Mouse (Mus musculus) splenic B cell, adult 2 months (primary cell): ENCODE measurements around the gene Plekha5.

ENCODE experiments used
- DNase-seq: peaks from one replicate; pipeline ENCODE4 v3.0.0-alpha.2; 2011; ENCODE audit warnings: low read depth, low spot score
- H3K27me3 ChIP-seq: 2 replicates; pipeline ENCODE4 v1.6.1; 2012; ENCODE audit warnings: mild to moderate bottlenecking, low read length, moderate library complexity, mixed read lengths; ENCODE audit not compliant: control insufficient read depth, poor library complexity, insufficient read depth, severe bottlenecking
- H3K36me3 ChIP-seq: 2 replicates; pipeline ENCODE4 v1.6.1; 2012; ENCODE audit warnings: mild to moderate bottlenecking, low read length, moderate library complexity, mixed read lengths; ENCODE audit not compliant: control insufficient read depth, poor library complexity, insufficient read depth, severe bottlenecking

The Plekha5 gene

DNA sequence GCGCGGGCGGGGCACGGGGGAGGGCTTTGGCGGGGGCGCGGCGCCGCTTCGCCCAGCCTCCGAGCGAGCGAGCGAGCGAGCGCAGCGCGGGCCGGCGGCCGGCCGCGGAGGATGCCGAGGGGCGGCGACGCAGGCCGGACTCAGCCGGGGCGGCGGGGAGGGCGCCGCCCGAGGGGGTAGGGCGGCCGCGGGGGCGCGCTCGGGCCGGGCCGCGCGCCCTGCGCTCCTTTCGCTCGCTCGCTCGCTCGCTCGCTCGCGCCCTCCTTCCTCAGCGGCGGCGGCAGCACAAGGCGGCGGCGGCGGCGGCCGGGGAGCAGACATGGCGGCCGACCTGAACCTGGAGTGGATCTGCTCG is at the start of gene Plekha5:
Gene Plekha5 (plus strand): TSS at position 209 of the 355 bp plus-strand sequence.
- peak; percentile 52 for DNase-seq
- H3K36me3 ChIP-seq, result no peaks in the 10 kb centered on the region
- no peaks in the 10 kb centered on the region for H3K27me3 ChIP-seq

- H3K27me3 ChIP-seq, result no peaks in the 10 kb centered on the region
- H3K36me3 ChIP-seq, result no peaks in the 10 kb centered on the region
- DNase-seq, result no peak
Measured at GRCm38 (mm10) chr6:140375671-140376070, 48.2 kb upstream of the Plekha5 start.

DNA sequence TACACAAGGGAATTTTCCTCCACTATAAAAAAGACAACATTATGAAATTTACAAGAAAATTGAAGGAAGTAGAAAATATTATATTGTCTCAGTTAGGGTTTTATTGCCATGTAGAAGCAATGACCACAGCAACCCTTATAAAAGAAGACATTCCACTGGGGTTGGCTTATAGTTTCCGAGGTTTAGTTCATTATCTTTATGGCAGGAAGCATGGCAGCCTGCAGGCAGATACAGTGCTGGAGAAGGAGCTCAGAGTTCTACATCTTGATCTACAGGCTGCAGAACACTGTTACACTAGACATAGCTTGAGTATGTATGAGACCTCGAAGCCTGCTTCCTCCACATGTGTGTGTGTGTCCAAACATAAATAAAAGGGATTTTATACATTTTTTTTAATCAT is 43.3 kb upstream of the Plekha5 start:
- no peaks in the 10 kb centered on the region for H3K27me3 ChIP-seq
- no peaks in the 10 kb centered on the region for H3K36me3 ChIP-seq
- no peak for DNase-seq

- Histone ChIP-seq H3K36me3 (no peaks in the 10 kb centered on the region), H3K27me3 (no peaks in the 10 kb centered on the region)
- DNase-seq, result no peak
Measured at GRCm38 (mm10) chr6:140381162-140381561, 42.7 kb upstream of the Plekha5 start.

GRCm38 (mm10) chr6:140383580-140384400 is 40.1 kb upstream of the Plekha5 start:
- Histone ChIP-seq H3K36me3 (no peaks in the 10 kb centered on the region), H3K27me3 (no peaks in the 10 kb centered on the region)
- DNase-seq, result no peak

DNA sequence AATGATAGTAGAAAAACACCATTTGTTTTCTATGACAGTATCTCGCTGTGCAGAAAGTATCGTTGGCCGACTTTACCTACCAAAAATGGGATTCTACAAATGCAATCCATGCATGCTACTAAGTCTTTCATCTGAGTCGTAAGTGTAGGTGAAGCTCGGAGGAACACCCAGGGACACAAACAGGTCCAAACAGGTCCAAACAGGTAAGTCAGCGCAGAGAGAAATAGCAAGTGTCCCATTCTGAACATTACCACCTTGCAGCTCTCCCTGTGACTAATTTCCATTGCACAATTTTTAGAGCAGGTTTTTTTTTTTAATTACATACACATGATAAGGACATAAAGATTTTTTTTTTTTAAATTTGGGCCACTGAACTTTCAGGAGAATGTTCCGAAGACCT is 27.2 kb upstream of the Plekha5 start:
- DNase-seq, result no peak
- no peaks in the 10 kb centered on the region for H3K36me3 ChIP-seq
- H3K27me3 ChIP-seq, result no peaks in the 10 kb centered on the region

DNA sequence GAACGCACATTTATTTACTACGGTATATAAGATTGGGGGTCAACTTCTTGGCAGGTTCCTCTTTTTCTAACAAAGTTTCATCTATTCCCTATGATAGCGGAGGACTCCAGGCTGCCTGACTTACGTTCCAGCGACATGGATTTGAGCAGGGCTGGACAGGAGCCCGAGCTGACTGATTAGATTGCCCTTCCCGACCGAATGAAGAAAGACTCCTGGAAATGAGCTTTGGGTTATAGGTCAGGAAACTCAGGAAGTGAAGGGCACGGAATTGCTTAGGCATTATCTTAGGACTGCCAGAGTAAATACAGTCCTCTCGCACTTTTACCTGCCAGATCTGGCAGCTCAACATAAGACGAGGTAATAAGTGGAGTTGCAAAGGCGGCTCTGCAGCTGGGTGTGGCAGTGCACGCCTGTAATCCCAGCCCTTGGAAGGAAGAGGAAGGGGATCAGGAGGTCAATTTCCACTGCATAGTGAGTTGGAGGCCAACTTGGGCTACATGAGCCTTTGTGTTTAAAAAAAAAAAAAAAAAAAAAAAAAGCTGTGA is 21.0 kb upstream of the Plekha5 start:
- no peaks in the 10 kb centered on the region for H3K36me3 ChIP-seq
- no peaks in the 10 kb centered on the region for H3K27me3 ChIP-seq
- DNase-seq, result no peak

- H3K27me3 ChIP-seq, result no peaks in the 10 kb centered on the region
- DNase-seq, result no peak
- no peaks in the 10 kb centered on the region for H3K36me3 ChIP-seq
Measured at GRCm38 (mm10) chr6:140411996-140412395, 11.9 kb upstream of the Plekha5 start.

DNA sequence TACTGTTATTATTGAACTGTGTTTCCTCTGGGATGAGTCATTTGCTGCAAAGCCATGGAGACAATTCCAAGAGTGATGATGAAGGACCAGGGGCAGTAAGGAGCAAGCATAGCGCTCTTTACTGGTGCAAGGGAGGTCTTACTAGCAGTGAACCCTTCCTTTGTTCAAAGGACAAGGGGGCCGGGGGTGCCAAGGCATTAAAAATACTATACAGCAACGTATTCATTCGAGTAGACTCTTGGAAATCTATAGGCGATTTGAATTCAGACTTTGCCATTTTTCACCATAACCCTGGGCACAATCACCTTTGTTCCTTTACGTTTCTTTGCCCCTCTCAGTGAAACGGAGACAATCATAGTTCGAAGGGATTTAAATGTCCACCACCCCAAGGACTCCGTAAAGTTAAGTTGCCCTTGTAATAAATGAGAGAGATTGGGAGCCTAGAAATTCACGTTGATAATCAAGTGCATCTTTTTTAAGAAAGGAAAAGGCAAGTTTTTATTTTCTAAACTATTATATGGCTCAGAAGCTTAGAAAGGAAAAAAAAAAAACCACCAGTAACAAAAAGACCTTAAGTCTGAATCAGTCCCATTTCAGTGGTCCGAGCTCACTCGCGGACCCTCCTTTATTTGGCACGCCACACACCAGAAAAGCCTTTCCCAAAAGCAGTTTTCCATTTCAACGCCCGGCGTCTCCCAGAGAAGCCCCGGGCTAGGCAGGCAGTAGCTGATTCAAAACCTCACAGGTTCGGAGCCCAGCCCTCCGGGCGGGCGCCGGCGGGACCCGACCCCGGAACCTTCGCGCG is 611 bp upstream of the Plekha5 start:
- no peak for DNase-seq
- no peaks in the 10 kb centered on the region for H3K27me3 ChIP-seq
- H3K36me3 ChIP-seq, result no peaks in the 10 kb centered on the region

- Histone ChIP-seq H3K36me3 (no peaks in the 10 kb centered on the region), H3K27me3 (no peaks in the 10 kb centered on the region)
- DNase-seq, result peak; percentile 11
Measured at GRCm38 (mm10) chr6:140424201-140424990, 542 bp downstream of the Plekha5 start.

DNA sequence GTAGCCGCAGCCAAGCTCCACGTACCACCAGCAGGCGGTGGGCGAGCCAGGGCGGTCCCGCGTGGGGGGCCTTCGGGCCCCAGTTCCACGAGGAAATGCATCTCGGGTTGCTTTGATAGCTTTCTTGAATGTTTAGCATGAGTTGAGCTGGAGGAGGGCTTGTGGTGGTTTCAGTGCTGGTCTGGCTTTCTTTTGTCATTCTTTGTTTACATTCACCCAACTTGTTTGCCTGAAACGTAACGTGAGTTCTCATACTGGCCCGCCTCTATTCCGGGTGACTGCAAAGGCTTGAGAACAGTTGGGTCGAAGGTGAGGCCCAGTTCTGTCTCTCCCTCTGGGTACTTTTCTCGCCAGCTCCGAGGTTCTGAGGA is 1.1 kb downstream of the Plekha5 start:
- no peaks in the 10 kb centered on the region for H3K27me3 ChIP-seq
- DNase-seq, result no peak
- H3K36me3 ChIP-seq, result no peaks in the 10 kb centered on the region

GRCm38 (mm10) chr6:140429236-140429635 is 5.4 kb downstream of the Plekha5 start:
- no peak for DNase-seq
- Histone ChIP-seq H3K27me3 (no peaks in the 10 kb centered on the region), H3K36me3 (no peaks in the 10 kb centered on the region)

DNA sequence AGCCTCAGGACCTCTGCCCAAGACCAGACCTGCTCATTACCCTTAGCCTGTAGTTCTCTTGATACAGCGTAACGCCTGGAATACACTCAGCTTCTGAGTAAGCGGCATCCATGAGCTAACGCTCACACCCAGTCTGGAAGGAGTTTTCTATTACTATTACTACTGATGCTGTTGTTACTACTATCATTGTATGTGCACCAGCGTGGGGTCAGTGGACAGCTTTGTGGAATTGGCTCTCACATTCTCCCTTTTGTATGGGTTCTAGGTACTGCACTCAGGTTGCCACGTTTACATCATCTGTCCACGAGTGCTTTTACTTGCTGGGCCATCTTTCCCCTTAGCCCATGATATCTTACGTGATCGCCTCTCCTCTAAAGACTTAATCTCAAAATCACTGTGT is 8.5 kb downstream of the Plekha5 start:
- Histone ChIP-seq H3K27me3 (no peaks in the 10 kb centered on the region), H3K36me3 (no peaks in the 10 kb centered on the region)
- no peak for DNase-seq

- Histone ChIP-seq H3K36me3 (no peaks in the 10 kb centered on the region), H3K27me3 (no peaks in the 10 kb centered on the region)
- peak; percentile 70 for DNase-seq
Measured at GRCm38 (mm10) chr6:140443374-140443773, 19.5 kb downstream of the Plekha5 start.
